Mouse (Mus musculus) kidney, embryonic 16.5 days (tissue): Measurements from ENCODE around the gene Clec2g. TPM values are rescaled to one million over a fixed set of nuclear protein-coding genes. Genes with fewer than 3 reads are reported as not detected.
"Not testable (repeated sequence)": the region's sequence is repeated elsewhere in the genome, so short reads cannot be mapped to it uniquely, and the experiment has no call there.

Source experiments
- ATAC-seq: fragments of 200-750 bp; cut with Nextera tagmentation; 2 replicates; pipeline ENCODE4 v1.8.0; 2017; ENCODE audit warnings: moderate TSS enrichment; ENCODE audit not compliant: low FRiP score, low TSS enrichment
- H3K27ac ChIP-seq: fragments of 300-500 bp; sonication (generic); 2 replicates; pipeline ENCODE4 v1.5.1; 2014; ENCODE audit warnings: low read length
- H3K27me3 ChIP-seq: fragments of 300-500 bp; sonication (generic); 2 replicates; pipeline ENCODE4 v1.6.1; 2014; ENCODE audit warnings: low read length, control low read depth, mixed read lengths; ENCODE audit not compliant: insufficient read depth
- H3K36me3 ChIP-seq: fragments of 300-500 bp; sonication (generic); 2 replicates; pipeline ENCODE4 v1.6.1; 2014; ENCODE audit warnings: low read length, control low read depth, mixed read lengths; ENCODE audit not compliant: insufficient read depth
- H3K4me1 ChIP-seq: fragments of 300-500 bp; sonication (generic); 2 replicates; pipeline ENCODE4 v1.6.1; 2014; ENCODE audit warnings: low read length, control low read depth, mixed read lengths; ENCODE audit not compliant: insufficient read depth
- H3K4me2 ChIP-seq: fragments of 300-500 bp; sonication (generic); replicated peaks from 2 replicates; pipeline ENCODE4 v1.6.1; 2014; ENCODE audit warnings: low read depth, low read length
- H3K4me3 ChIP-seq: fragments of 300-500 bp; sonication (generic); 2 replicates; pipeline ENCODE4 v1.5.1; 2014; ENCODE audit warnings: mild to moderate bottlenecking, low read length
- H3K9ac ChIP-seq: fragments of 300-500 bp; sonication (generic); replicated peaks from 2 replicates; pipeline ENCODE4 v1.6.1; 2014; ENCODE audit warnings: low read length
- H3K9me3 ChIP-seq: fragments of 300-500 bp; sonication (generic); 2 replicates; pipeline ENCODE4 v1.6.1; 2016; ENCODE audit warnings: low read length, control low read depth
- WGBS: fragments of 180-500 bp; shearing (Covaris S2); extraction: QIAGEN DNeasy Blood & Tissue Kit; methylation state at CpG from one replicate; pipeline ENCODE4 v1.1.7; 2014; 5-methylcytosine and 5-hydroxymethylcytosine counted together
- polyA plus RNA-seq: library from polyadenylated mRNA; unstranded; fragments of >200 nt; fragmentation: Nextera tagmentation; extraction: Ambion mirVana; gene quantifications from 2 replicates; pipeline ENCODE4 v1.2.1, GENCODE M21; 2015

Gene Clec2g
- polyA plus RNA-seq, 1 experiment from 2014 or later = not detected

- H3K27ac ChIP-seq = peak overlapping the region; percentile 43; the same call in 1 of the 2 replicates
- not testable (repeated sequence) for H3K9ac ChIP-seq, H3K4me3 ChIP-seq, H3K36me3 ChIP-seq, H3K4me1 ChIP-seq, H3K27me3 ChIP-seq, H3K4me2 ChIP-seq, H3K9me3 ChIP-seq
- 62% methylated on average over 7 of the region's 7 CpGs for WGBS
- peak; percentile 61; the same call in 1 of the 2 replicates for ATAC-seq
Measured at GRCm38 (mm10) chr6:129009846-129010504, 75.8 kb downstream of the Clec2g start.

DNA sequence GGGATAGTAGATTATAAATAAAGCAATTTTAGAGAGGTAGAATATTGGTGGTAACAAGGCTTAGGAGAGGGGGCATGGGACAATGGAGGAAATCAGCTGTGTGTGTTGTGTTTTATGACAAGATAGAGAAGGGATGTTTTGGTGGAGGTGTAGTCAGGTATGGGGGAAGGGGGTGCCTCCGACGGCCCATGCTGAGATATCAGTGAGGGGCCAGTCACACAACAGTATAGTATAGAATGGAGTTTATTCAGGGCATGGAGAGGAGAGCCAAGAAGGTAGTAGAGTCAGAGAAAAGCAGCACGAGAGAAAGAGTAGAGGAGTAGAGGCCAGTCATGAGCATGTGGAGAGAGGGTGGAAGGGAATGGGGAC lies 76.3 kb downstream of the Clec2g start:
- ATAC-seq = no peak
- H3K4me1 ChIP-seq = 0 out of 2 replicates have a peak, but pooled peaks cover 2% of the 10 kb centered on the region
- H3K27me3 ChIP-seq = no peaks in the 10 kb centered on the region
- no peak overlapping the region for H3K4me2 ChIP-seq
- no peaks in the 10 kb centered on the region for H3K9me3 ChIP-seq
- H3K4me3 ChIP-seq = no peak overlapping the region
- no peaks in the 10 kb centered on the region for H3K36me3 ChIP-seq
- WGBS = 81% methylated on average over 3 of the region's 3 CpGs
- peak overlapping the region; percentile 43; the same call in 1 of the 2 replicates for H3K27ac ChIP-seq
- no peak overlapping the region for H3K9ac ChIP-seq

DNA sequence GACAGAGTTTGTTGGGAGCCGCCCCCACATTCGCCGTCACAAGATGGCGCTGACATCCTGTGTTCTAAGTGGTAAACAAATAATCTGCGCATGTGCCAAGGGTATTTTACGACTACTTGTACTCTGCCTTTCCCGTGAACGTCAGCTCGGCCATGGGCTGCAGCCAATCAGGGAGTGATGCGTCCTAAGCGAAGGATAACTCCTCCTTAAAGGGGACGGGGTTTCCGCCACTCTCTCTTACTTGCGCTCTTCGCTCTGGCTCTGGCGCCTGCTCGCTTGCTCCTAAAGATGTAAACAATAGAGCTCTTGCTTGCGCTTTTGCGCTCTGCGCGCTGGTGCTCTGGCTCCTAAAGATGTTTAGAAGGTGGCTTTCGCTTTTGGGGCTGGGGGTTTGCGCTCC lies 77.8 kb downstream of the Clec2g start:
- H3K36me3 ChIP-seq, H3K27ac ChIP-seq, H3K4me1 ChIP-seq, H3K4me3 ChIP-seq, H3K4me2 ChIP-seq, H3K27me3 ChIP-seq, H3K9me3 ChIP-seq, ATAC-seq, H3K9ac ChIP-seq: not testable (repeated sequence)
- 95% methylated on average over 17 of the region's 23 CpGs for WGBS

DNA sequence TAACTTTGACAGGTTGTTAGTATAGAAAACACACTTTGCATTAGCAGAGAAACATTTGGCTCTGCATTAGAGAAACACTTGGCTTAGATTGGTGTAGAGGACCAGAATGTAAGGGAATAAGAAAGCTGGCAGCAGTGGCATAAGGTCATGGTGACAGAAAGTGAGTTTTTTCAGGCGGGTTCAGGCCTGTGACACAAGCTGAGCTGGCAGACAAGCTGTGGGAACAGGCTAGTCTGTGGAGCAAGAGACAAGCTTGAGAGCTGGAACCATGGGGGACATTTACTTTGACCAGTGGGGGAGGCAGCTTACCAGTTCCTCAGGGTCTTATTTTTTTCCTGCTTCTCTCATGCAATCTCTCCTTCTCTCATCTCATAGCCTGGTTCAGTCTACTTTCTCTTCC lies 78.8 kb downstream of the Clec2g start:
- no peak overlapping the region for H3K4me2 ChIP-seq
- 72% methylated on average over 1 of the region's 1 CpGs for WGBS
- H3K9me3 ChIP-seq = no peaks in the 10 kb centered on the region
- H3K4me1 ChIP-seq = 0 out of 2 replicates have a peak, but pooled peaks cover 2% of the 10 kb centered on the region
- no peak overlapping the region for H3K9ac ChIP-seq
- ATAC-seq = no peak
- no peaks in the 10 kb centered on the region for H3K27me3 ChIP-seq
- H3K36me3 ChIP-seq = no peaks in the 10 kb centered on the region
- H3K4me3 ChIP-seq = no peak overlapping the region
- H3K27ac ChIP-seq = no peak overlapping the region

GRCm38 (mm10) chr6:129013762-129014276 lies 79.6 kb downstream of the Clec2g start:
- Histone ChIP-seq H3K36me3 (no peaks in the 10 kb centered on the region), H3K9ac (no peak overlapping the region), H3K9me3 (no peaks in the 10 kb centered on the region), H3K27me3 (no peaks in the 10 kb centered on the region), H3K27ac (no peak overlapping the region), H3K4me3 (no peak overlapping the region), H3K4me1 (0 out of 2 replicates have a peak, but pooled peaks cover 2% of the 10 kb centered on the region), H3K4me2 (no peak overlapping the region)
- WGBS = 83% methylated on average over 5 of the region's 5 CpGs
- no peak for ATAC-seq

- no peak for ATAC-seq
- Histone ChIP-seq H3K9ac (no peak overlapping the region), H3K4me3 (no peak overlapping the region), H3K4me1 (0 out of 2 replicates have a peak, but pooled peaks cover 2% of the 10 kb centered on the region), H3K9me3 (no peaks in the 10 kb centered on the region), H3K36me3 (no peaks in the 10 kb centered on the region), H3K27ac (no peak overlapping the region), H3K4me2 (no peak overlapping the region), H3K27me3 (no peaks in the 10 kb centered on the region)
- WGBS = 83% methylated on average over 1 of the region's 1 CpGs
Measured at GRCm38 (mm10) chr6:129014399-129014798, 80.2 kb downstream of the Clec2g start.

DNA sequence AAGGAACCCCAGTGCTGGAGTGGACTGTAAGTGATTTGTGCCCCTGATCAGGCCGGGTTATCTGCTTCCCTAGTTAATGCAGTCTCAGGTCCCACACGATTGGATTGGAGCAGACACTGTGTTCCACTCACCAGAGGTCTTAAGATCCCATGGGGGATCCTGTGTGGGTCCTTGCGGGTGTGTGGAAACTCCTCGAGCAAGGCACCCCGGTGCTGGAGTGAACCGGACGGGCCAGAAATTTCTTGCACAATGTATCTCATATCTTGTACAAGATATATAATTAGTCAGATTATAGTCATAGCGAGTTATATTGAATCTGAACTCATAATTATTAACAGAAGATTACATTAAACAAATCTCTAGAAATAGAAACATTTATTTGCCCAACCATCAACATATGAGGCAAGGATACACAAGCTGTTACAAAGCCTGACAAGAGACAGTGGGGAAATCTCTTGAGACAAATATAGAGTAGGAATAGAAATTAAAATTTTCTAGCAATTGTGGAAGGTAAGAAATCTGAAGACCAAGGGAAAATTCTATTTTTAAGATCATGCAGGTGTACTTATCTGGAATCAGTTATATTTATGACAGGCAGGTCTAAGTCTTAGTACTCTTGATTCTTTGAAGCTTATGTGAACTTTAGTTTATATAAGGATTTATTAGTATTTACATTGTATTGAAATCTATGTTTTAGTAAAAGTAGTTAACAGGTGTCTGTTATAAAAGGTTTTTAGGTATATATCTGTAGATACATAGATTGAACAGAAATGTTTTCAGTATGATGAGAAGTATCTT lies 93.5 kb downstream of the Clec2g start:
- no peaks in the 10 kb centered on the region for H3K9me3 ChIP-seq
- no peak overlapping the region for H3K9ac ChIP-seq
- ATAC-seq = no peak
- 94% methylated on average over 8 of the region's 8 CpGs for WGBS
- H3K4me3 ChIP-seq = no peak overlapping the region
- no peaks in the 10 kb centered on the region for H3K36me3 ChIP-seq
- H3K4me2 ChIP-seq = no peak overlapping the region
- no peaks in the 10 kb centered on the region for H3K4me1 ChIP-seq
- H3K27me3 ChIP-seq = no peaks in the 10 kb centered on the region
- H3K27ac ChIP-seq = no peak overlapping the region

- Histone ChIP-seq H3K27me3 (no peaks in the 10 kb centered on the region), H3K4me3 (no peak overlapping the region), H3K27ac (no peak overlapping the region), H3K4me2 (no peak overlapping the region), H3K9ac (no peak overlapping the region), H3K36me3 (no peaks in the 10 kb centered on the region), H3K4me1 (no peaks in the 10 kb centered on the region), H3K9me3 (no peaks in the 10 kb centered on the region)
- 44% methylated on average over 6 of the region's 6 CpGs for WGBS
- ATAC-seq = no peak
Measured at GRCm38 (mm10) chr6:129030175-129030824, 96.1 kb downstream of the Clec2g start.

- no peak for ATAC-seq
- H3K4me2 ChIP-seq = no peak overlapping the region
- no peaks in the 10 kb centered on the region for H3K27me3 ChIP-seq
- H3K9ac ChIP-seq = no peak overlapping the region
- H3K4me3 ChIP-seq = no peak overlapping the region
- no peaks in the 10 kb centered on the region for H3K36me3 ChIP-seq
- H3K4me1 ChIP-seq = no peaks in the 10 kb centered on the region
- no peaks in the 10 kb centered on the region for H3K9me3 ChIP-seq
- 63% methylated on average over 2 of the region's 2 CpGs for WGBS
- H3K27ac ChIP-seq = no peak overlapping the region
Measured at GRCm38 (mm10) chr6:129030964-129031363, 96.8 kb downstream of the Clec2g start.
